Mouse (Mus musculus): ENCODE measurements at regions not wholly inside any gene's neighbourhood (a gene's known extent, or its start where the extent isn't known, plus 50 kb on each side); places are given as distances from the start of the nearest gene placed in this dataset.

GRCm38 (mm10) chr14:64511300-64511699 lies 407.2 kb downstream of the Prss52 start:
- DNase-seq = peak; percentile 64

DNA sequence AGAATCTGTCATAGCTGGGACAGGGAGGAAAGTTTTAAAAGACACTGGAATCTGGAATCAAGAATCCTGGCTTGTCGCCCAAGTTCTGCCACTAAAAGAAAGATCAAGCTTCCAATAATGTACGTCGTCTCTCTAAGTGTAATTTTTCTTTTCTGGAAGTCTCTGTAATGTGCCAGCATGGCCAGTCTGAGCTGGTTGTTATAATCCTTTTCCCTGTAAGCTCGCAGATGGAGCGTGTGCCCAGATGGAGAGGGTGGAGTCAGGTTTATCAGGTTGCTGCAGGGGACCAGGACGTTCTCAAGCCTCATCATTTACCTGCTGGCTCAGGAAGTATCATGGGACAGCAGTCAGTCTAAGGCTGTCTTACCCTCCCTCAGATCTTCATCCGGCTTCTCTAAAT lies 408.6 kb downstream of the Prss52 start:
- DNase-seq = no peak

- DNase-seq = peak; percentile 60
These were observed 413.6 kb downstream of the Prss52 start for GRCm38 (mm10) chr14:64517584-64518195.

DNA sequence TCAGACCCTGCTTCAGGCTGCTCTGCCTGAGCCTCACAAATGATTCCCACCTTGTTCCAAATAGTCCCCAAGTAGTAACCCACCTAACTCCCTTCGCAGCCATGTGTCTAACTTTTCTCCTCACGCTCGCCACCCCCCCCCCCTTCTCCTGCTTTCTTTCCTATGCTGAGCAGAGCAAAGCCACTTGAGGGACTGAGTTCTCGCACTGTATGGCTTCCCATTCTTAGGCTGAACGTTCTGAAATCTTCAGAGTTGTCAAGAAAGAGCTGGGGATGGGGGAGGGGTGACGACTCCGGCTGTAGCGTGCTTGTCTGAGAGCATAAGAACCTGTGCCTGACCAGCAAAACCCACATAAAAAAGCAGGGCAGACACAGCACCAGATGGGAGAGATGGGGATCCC lies 420.6 kb downstream of the Prss52 start:
- no peak for DNase-seq

DNA sequence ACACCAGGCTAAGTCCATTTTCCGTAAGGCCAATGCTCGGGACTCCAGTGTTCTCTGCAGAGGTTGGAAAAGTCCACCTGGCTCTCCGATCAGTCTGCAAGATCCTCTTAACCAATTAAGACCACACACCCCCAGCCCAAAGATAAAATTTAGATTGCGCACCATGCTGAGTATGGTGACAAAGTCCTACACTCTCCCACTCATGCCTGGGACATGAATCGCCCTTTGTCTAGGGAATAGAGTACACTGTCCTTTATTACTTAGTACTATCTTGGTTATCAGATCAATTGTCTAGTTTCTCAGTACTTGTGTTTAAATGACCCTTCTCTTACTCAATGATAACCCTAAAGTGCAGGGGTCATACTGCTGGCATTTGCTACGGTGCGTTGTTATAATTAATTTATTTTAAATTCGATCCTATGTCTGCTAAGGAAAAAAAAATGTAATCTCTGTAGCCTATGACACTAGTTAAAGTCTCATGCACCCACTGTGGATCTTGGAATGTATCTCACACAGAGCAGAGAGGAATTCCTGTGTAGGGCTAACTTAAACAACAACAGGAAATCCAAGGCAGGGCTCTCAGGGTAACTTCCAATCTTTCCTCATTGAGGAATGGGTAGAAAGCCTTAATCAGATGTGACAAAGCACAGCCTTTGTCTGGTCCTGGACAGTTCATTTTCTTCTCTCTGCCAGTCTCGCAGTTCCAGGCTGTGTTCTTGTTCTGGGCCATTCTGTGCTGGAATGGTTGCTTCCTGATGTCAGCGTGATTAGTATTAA lies 421.4 kb downstream of the Prss52 start:
- no peak for DNase-seq

GRCm38 (mm10) chr14:64530541-64530940 lies 426.5 kb downstream of the Prss52 start:
- DNase-seq = no peak

- no peak for DNase-seq
These were observed 427.3 kb downstream of the Prss52 start for GRCm38 (mm10) chr14:64531221-64531949.

DNA sequence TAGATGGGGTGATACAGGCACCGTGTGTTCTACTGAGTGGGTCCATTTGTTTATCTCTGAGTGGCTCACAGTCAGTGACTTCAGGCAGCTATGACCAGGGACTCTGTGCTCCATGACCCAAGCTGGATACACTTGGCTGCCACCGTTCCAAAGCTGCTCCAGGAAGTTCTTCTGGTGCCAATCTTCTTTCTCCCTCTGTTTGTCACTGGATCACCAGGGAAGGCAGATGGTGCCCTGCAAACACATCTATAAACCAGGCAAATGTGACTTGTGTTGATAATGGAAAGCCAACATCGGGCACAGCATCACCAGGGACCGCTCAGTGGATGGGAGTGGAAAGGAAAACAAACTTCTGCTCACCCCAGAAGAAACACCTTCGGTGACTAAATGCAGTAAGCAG lies 428.3 kb downstream of the Prss52 start:
- no peak for DNase-seq

GRCm38 (mm10) chr14:64533591-64534151 lies 429.6 kb downstream of the Prss52 start:
- no peak for DNase-seq

DNA sequence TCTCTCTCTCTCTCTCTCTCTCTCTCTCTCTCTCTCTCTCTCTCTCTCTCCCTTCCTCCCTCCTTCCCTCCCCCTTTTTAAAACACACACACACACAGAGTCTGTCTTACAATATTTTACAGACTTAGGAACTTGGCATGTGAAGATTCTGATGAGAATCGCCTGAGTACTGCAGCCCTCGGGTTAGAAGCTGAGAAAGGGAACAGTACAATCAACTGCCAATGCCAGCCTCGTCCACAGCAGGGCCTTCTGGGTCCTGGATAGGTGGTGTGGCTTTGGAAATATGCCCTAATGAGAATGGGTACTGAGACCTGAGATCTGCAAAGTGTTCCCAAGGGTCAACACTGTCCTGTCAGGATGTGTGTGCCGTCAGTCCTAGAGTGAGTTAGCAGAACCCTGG lies 430.1 kb downstream of the Prss52 start:
- no peak for DNase-seq

DNA sequence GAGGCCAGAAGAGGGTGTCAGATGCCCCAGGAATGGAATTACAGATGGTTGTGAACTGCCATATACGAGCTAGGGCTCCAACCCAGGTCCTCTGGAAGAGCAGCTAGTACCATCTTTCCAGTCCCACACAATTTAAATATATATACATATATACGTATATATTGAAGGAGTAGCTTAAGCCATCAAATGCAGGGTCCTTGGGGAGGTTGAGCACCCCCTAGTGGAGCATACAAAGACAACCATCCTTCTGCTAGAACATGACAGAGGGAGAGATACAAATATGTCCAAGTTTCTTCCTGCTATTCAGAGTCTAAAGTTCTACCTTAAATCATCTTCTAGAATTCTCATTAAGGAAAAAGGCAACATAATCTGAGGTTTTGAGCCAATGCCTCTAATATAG lies 435.4 kb downstream of the Prss52 start:
- DNase-seq = no peak

DNA sequence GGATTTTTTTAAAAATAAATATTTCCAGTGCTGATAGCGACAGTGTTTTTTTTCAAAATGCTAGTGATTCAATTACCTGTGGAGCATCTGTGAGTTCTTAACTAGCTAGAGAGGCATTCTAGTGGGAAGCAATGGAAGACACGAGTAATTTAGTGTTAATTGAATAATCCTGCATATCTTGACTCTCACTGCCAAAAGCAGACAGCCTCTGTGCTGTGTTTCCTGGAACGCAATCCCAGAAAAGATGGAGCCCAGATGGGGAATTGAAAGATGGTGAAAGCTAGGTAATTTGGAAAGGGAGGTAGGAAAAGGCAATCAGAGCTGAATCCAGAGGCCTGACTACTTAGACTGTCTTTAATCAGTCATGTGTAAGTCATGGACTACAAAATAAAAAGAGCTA lies 441.0 kb downstream of the Prss52 start:
- no peak for DNase-seq

GRCm38 (mm10) chr14:64546787-64547186 lies 442.7 kb downstream of the Prss52 start:
- DNase-seq = no peak

DNA sequence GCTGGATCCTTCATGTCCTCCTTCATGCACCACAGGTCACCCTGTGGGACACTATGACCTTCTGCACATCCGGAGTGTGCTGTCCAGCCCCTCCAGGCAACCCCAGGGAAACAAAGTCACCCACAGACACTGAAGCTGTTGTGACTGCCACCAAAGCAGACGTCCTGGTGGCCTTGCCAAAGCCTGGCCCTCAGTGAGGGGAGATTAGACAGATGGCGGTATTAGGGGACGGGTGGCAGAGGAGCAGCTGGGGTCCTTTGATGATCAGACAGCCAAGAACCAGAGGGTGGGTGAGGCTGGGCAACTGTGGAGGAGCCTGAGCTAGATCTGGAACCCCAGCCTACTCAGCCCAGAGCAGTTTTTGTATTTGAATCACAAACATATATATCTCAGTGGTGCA lies 448.9 kb downstream of the Prss52 start:
- no peak for DNase-seq

- no peak for DNase-seq
These were observed 452.0 kb downstream of the Prss52 start for GRCm38 (mm10) chr14:64556042-64556441.

DNA sequence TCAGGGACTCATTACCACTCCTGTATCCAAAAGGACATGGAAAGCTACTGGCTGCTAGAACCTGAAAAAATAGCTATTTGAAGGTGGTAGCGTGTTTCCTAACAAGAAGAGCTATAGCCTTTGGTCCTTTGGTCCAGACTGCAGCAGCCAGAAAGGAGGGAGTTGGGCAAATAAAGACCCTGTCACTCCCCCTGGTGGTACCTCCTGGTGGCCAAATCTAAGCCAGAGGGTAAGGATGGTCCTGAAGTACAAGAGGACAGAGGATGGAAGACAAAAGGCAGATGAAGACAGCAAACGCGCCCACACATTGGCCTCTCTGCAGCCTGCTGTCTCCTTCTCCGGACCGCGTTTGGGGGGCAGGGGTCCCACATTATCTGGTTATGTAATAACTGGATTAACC lies 453.4 kb downstream of the Prss52 start:
- DNase-seq = no peak

DNA sequence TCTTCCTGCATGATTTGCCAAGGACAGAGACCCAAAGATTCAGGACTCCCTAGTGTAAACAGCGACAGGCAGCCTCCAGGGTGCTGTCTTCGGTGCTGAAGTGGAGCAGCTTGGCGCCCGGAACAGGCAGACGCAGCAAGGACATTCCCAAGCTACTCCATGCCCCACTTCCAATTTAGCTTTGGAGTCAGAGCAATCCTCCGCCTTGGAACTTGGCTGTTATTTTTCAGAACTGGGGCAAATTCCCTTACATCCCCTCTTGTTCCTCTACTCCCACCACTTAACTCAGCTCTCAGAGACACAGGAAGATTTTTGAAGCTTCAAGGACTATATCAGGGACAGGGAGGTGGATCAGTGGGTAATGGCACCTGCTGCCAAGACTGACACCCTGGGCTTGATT lies 464.6 kb downstream of the Prss52 start:
- DNase-seq = no peak

- DNase-seq = no peak
These were observed 466.9 kb downstream of the Prss52 start for GRCm38 (mm10) chr14:64570951-64571350.

GRCm38 (mm10) chr14:64572756-64573155 lies 468.7 kb downstream of the Prss52 start:
- DNase-seq = no peak

DNA sequence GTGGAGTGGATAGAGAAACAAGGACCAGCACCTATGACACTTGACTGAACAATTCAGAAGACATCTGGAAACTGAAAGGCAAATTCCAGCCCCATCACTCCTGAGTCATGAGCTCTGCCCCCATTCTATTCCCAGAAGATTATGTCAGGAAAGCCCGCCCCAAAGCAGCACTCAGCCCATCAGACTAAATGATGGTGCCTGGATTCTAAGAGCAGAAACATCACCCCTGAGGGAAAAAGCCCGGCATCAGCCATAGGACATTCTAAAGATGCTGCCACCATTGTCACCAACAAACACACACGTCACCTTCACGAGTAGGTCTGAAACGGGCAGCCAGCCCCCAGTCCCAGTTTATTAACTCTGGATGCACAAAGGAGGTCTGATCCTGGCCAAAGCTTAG lies 469.7 kb downstream of the Prss52 start:
- no peak for DNase-seq

- DNase-seq = no peak
These were observed 470.2 kb downstream of the Prss52 start for GRCm38 (mm10) chr14:64574277-64574676.

GRCm38 (mm10) chr14:64574773-64575172 lies 470.7 kb downstream of the Prss52 start:
- DNase-seq = no peak

DNA sequence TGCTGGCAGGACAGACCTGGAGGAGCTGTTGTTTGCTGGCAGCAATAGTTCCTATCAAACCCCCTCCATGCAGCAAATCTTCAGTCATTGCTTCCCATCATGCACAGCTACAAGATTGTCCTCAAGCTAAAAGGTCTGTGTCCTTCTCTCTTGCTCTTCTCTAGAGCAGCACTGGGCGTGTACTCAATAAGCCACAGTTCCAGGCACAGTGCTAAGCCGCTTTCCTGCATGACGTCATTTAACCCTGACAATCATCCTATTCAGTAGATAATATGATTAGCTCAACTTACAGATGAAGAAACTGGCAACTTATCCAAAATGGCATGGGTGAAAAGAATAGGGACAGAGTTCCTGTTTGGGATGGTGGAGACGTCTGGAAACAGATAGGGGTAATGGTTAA lies 471.9 kb downstream of the Prss52 start:
- no peak for DNase-seq

- no peak for DNase-seq
These were observed 476.0 kb downstream of the Prss52 start for GRCm38 (mm10) chr14:64580086-64580485.
